Mouse (Mus musculus): ENCODE measurements around the gene Nfatc2. TPM values are rescaled to one million over a fixed set of nuclear protein-coding genes. Genes with fewer than 3 reads are reported as not detected.

Gene Nfatc2
- polyA plus RNA-seq, 1 experiment, result 1.6 TPM

DNA sequence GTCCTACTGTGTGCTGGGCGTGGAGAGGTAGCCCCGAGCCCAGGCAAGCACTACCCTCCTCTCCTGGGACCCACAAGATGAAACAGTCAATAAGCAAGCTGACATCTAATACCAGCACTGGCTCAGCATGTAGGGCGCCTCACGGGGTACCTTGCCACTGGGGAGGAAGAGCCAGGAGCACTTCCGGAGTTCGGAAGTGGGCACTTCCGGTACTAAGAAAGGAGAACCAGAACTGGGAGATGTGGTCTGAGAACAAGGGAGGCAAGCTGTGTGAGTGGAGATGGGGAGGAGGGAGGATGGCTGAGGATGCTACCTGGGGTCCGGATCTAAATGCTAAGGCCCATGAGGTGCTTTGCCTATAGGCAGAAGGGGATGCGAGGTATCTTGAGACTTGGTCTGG, 128.0 kb downstream of the Nfatc2 start:
- TF ChIP-seq POLR2A (IDR thresholded peaks at IDR 0.05; ENCODE audit: borderline replicate concordance, control insufficient read depth, low read depth, low read length) (no peak), CTCF (IDR thresholded peaks at IDR 0.05; ENCODE audit: control insufficient read depth, insufficient read depth, low read length) (no peak)
- Histone ChIP-seq H3K27ac (ENCODE audit: control insufficient read depth, insufficient read depth, low read depth, low read length, poor library complexity) (no peak overlapping the region), H3K4me1 (ENCODE audit: control insufficient read depth, insufficient read depth, low read length) (no peaks in the 10 kb centered on the region; the same call in 1 of the 2 replicates), H3K4me3 (replicated peaks; ENCODE audit: control insufficient read depth, low read depth, low read length) (no peak overlapping the region)
- WGBS, result 17% methylated on average over 9 of the region's 9 CpGs

DNA sequence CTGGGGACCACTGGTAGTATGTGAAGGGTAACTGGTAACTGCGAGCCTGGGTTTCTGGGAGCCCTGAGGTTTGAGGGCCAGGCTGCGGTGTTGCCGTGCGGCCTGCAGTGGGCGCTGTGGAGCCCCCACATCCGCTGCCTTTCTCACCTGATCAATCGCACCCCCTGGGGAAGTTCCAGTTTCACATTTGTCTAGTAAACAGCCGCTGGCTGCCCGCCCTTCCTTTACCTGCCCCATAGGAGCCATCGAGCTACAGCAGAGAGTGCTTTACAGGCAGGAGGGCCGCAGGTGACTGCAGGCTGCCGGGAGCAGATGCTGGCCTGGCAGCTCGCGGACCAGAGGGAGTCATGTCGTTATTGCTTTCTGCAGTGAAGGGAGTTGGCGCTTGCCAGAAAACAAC, 128.6 kb downstream of the Nfatc2 start:
- Histone ChIP-seq H3K4me1 (ENCODE audit: control insufficient read depth, insufficient read depth, low read length) (no peaks in the 10 kb centered on the region; the same call in 1 of the 2 replicates), H3K27ac (ENCODE audit: control insufficient read depth, insufficient read depth, low read depth, low read length, poor library complexity) (peak overlapping the region; percentile 55; the same call in 1 of the 2 replicates), H3K4me3 (replicated peaks; ENCODE audit: control insufficient read depth, low read depth, low read length) (peak overlapping the region; percentile 65)
- TF ChIP-seq POLR2A (IDR thresholded peaks at IDR 0.05; ENCODE audit: borderline replicate concordance, control insufficient read depth, low read depth, low read length) (no peak), CTCF (IDR thresholded peaks at IDR 0.05; ENCODE audit: control insufficient read depth, insufficient read depth, low read length) (peak; percentile 77)
- WGBS, result 2% methylated on average over 16 of the region's 16 CpGs

DNA sequence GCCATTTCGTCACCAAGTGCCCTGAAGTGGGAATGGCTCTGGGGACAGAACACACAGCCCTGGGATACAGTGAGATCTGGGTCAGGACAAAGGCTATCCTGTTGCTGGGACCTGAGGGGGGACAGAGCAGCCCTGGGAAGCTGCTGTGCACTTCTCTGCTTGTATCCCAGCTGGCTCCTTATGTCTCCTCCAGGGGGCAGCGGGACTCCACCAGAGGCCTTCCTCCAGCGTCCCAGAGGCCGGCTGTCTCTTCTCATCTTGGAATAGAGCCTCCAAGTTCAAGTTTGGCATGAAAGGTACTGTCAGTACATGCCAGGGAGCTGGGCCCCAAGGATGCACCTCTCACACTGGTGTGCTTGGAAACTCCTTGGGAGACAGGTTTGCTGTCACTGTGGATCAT, 132.4 kb downstream of the Nfatc2 start:
- H3K4me1 ChIP-seq (ENCODE audit: control insufficient read depth, insufficient read depth, low read length), result no peaks in the 10 kb centered on the region; the same call in 1 of the 2 replicates
- no peak overlapping the region for H3K27ac ChIP-seq (ENCODE audit: control insufficient read depth, insufficient read depth, low read depth, low read length, poor library complexity)
- WGBS, result 21% methylated on average over 4 of the region's 4 CpGs
- H3K4me3 ChIP-seq (replicated peaks; ENCODE audit: control insufficient read depth, low read depth, low read length), result no peak overlapping the region
- no peak for TF ChIP-seq POLR2A (IDR thresholded peaks at IDR 0.05; ENCODE audit: borderline replicate concordance, control insufficient read depth, low read depth, low read length)
- TF ChIP-seq CTCF (IDR thresholded peaks at IDR 0.05; ENCODE audit: control insufficient read depth, insufficient read depth, low read length), result peak; percentile 60

DNA sequence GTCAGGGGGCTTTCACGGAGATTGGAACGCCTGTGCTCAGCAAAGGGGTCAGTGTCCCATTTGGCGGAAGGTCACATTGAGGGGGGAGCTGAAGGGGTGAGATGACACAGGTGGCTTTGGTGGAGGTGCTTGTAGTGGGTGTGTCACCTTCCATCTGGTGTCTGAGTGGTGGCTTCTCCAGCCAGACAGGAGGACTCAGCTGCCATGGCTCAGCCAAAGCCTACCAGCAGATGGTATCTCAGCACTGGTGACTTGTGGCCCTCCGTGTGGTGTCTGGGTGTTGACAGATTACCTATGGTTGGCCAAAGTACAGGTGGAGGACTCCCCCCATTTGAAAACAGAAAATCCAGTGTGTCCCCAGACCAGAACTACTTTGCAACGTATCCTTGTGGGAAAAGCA, 134.3 kb downstream of the Nfatc2 start:
- no peak overlapping the region for H3K4me3 ChIP-seq (replicated peaks; ENCODE audit: control insufficient read depth, low read depth, low read length)
- 78% methylated on average over 5 of the region's 5 CpGs for WGBS
- TF ChIP-seq POLR2A (IDR thresholded peaks at IDR 0.05; ENCODE audit: borderline replicate concordance, control insufficient read depth, low read depth, low read length), result no peak
- TF ChIP-seq CTCF (IDR thresholded peaks at IDR 0.05; ENCODE audit: control insufficient read depth, insufficient read depth, low read length), result no peak
- no peaks in the 10 kb centered on the region for H3K4me1 ChIP-seq (ENCODE audit: control insufficient read depth, insufficient read depth, low read length)
- no peak overlapping the region for H3K27ac ChIP-seq (ENCODE audit: control insufficient read depth, insufficient read depth, low read depth, low read length, poor library complexity)

DNA sequence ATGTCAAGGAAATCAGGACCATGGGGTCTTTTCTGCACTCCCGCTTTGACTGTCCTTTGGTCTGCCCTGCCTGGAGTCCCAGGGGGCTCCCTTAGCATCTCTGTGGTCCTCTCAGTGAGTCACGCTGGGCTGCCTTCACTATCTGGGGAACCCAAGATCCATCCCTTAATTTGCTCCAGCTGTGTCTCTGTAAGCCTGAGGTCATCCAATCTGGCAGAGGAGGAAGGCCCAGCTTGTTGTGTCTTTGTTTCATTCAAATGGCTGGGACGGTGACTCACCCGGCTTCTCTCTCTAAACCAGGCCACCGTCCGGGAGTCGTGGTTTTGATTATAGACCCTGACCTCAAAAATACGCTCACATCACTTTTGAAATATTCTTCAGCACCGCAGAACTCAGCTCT, 135.4 kb downstream of the Nfatc2 start:
- no peak overlapping the region for H3K27ac ChIP-seq (ENCODE audit: control insufficient read depth, insufficient read depth, low read depth, low read length, poor library complexity)
- WGBS, result 75% methylated on average over 9 of the region's 9 CpGs
- H3K4me1 ChIP-seq (ENCODE audit: control insufficient read depth, insufficient read depth, low read length), result no peaks in the 10 kb centered on the region
- no peak overlapping the region for H3K4me3 ChIP-seq (replicated peaks; ENCODE audit: control insufficient read depth, low read depth, low read length)
- TF ChIP-seq CTCF (IDR thresholded peaks at IDR 0.05; ENCODE audit: control insufficient read depth, insufficient read depth, low read length) (no peak), POLR2A (IDR thresholded peaks at IDR 0.05; ENCODE audit: borderline replicate concordance, control insufficient read depth, low read depth, low read length) (no peak)

DNA sequence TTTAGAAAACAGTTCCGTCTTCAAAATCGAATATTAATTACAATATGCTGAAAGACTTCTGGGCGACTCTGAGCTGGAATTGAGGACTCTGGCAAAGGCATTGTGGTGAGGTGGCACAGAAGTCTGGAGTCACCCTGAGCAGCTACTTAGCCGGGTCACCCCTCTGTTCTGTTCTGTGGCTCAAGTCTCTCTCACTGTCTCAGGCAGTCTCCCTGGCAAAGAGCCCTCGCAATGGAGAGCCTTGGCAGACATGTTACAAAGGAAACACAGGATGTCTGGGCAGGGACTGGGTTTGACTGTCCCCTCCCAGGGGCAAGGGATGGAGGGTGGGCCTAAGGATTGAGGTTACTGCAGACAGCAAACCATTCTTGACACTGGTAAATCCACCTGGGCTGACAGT, 135.8 kb downstream of the Nfatc2 start:
- 66% methylated on average over 5 of the region's 5 CpGs for WGBS

DNA sequence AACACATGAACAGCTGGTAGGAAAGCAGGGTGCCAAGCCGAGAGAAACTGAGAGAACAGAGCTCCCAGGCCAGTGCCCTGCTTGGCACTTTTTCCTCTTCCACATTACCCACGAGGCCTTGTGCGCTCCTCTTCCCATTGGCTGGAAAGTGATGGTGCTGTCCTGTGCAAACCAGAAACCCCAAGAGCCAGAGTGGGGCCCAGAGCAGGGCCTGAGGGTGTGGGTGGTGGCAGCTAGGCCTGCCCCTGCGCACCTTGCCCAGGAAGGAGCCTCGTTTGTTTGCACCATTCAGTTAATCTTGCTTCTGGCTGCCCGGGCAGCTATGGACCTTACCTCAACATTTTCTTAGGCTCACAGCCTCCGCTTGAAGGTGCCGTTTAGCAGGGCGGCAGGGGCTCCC, 139.6 kb downstream of the Nfatc2 start:
- no peak overlapping the region for H3K27ac ChIP-seq (ENCODE audit: control insufficient read depth, insufficient read depth, low read depth, low read length, poor library complexity)
- TF ChIP-seq CTCF (IDR thresholded peaks at IDR 0.05; ENCODE audit: control insufficient read depth, insufficient read depth, low read length) (no peak), POLR2A (IDR thresholded peaks at IDR 0.05; ENCODE audit: borderline replicate concordance, control insufficient read depth, low read depth, low read length) (no peak)
- WGBS, result 80% methylated on average over 9 of the region's 9 CpGs
- H3K4me3 ChIP-seq (replicated peaks; ENCODE audit: control insufficient read depth, low read depth, low read length), result no peak overlapping the region
- no peaks in the 10 kb centered on the region for H3K4me1 ChIP-seq (ENCODE audit: control insufficient read depth, insufficient read depth, low read length)

More for the DNA sequence above, 135.8 kb downstream of the Nfatc2 start:
- no peak overlapping the region for H3K27ac ChIP-seq (ENCODE audit: control insufficient read depth, insufficient read depth, low read depth, low read length, poor library complexity)
- H3K4me1 ChIP-seq (ENCODE audit: control insufficient read depth, insufficient read depth, low read length), result no peaks in the 10 kb centered on the region
- H3K4me3 ChIP-seq (replicated peaks; ENCODE audit: control insufficient read depth, low read depth, low read length), result no peak overlapping the region
- TF ChIP-seq CTCF (IDR thresholded peaks at IDR 0.05; ENCODE audit: control insufficient read depth, insufficient read depth, low read length) (no peak), POLR2A (IDR thresholded peaks at IDR 0.05; ENCODE audit: borderline replicate concordance, control insufficient read depth, low read depth, low read length) (no peak)

DNA sequence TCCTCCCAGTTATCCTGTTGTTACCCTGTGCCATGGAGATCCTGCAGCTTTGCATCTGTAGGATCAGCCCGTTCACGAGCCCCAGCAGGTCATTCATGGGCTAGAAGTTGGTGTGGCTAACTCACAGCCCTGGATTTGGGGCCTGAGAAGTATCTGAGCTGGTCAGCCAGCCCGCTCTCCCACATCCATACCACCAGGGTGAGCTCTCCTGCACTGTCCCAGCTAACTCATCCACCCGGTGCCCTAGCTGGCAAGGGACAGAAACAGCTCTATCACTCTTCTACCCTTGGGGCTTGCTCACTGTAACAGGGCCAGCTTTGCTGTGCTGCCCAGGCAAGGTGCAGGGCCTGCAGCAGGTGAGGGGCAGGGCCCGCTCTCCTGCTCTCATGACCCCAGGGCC, 141.8 kb downstream of the Nfatc2 start:
- 77% methylated on average over 5 of the region's 5 CpGs for WGBS
- H3K27ac ChIP-seq (ENCODE audit: control insufficient read depth, insufficient read depth, low read depth, low read length, poor library complexity), result no peak overlapping the region
- no peak overlapping the region for H3K4me3 ChIP-seq (replicated peaks; ENCODE audit: control insufficient read depth, low read depth, low read length)
- no peaks in the 10 kb centered on the region for H3K4me1 ChIP-seq (ENCODE audit: control insufficient read depth, insufficient read depth, low read length)
- TF ChIP-seq POLR2A (IDR thresholded peaks at IDR 0.05; ENCODE audit: borderline replicate concordance, control insufficient read depth, low read depth, low read length), result no peak
- TF ChIP-seq CTCF (IDR thresholded peaks at IDR 0.05; ENCODE audit: control insufficient read depth, insufficient read depth, low read length), result peak; percentile 4; the same call in 1 of the 2 replicates

DNA sequence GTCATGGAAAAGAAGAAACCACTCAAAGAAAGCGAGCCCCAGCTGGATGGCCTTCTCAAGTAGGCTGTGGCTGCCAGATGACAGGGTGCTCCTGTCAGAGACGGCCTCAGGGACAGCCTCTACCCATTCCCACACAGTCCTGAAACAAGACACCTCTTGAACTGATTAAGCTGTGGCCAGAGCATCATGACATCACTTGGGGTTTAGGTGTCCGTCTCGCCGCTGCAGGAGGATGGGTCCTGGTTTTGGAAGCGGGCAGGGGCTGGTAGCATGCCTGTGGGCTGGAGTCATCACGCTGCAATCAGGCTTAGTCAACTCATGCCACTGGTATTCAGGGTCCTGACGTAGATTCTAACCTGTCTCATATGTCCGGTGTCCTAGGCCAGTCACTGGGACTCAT, 142.9 kb downstream of the Nfatc2 start:
- 86% methylated on average over 9 of the region's 9 CpGs for WGBS
- H3K27ac ChIP-seq (ENCODE audit: control insufficient read depth, insufficient read depth, low read depth, low read length, poor library complexity), result no peak overlapping the region
- H3K4me1 ChIP-seq (ENCODE audit: control insufficient read depth, insufficient read depth, low read length), result no peaks in the 10 kb centered on the region
- H3K4me3 ChIP-seq (replicated peaks; ENCODE audit: control insufficient read depth, low read depth, low read length), result no peak overlapping the region
- TF ChIP-seq POLR2A (IDR thresholded peaks at IDR 0.05; ENCODE audit: borderline replicate concordance, control insufficient read depth, low read depth, low read length) (no peak), CTCF (IDR thresholded peaks at IDR 0.05; ENCODE audit: control insufficient read depth, insufficient read depth, low read length) (no peak)

Data from bone marrow, adult 2 months (tissue).